Mouse (Mus musculus): ENCODE results near the gene Glrx5. TPM values are rescaled to one million over a fixed set of nuclear protein-coding genes. Genes with fewer than 3 reads are reported as not detected.

Glrx5 gene
- 174 and 186 TPM in 2 replicates for polyA plus RNA-seq (2015; fragmentation: Nextera tagmentation; extraction: Ambion mirVana)

- ATAC-seq (ENCODE audit: low FRiP score), result peak; percentile 98
- Histone ChIP-seq H3K27ac (replicated peaks) (peak within 1 kb of the TSS; percentile 85), H3K9me3 (replicated peaks) (no peaks in the 10 kb centered on the region), H3K4me1 (peaks cover 50% of the 10 kb centered on the region), H3K4me3 (replicated peaks) (peak within 1 kb of the TSS; percentile 92), H3K36me3 (peaks cover 13% of the 10 kb centered on the region), H3K9ac (replicated peaks) (peak within 1 kb of the TSS; percentile 87), H3K27me3 (replicated peaks) (no peaks in the 10 kb centered on the region), H3K4me2 (peak within 1 kb of the TSS; percentile 97)
- WGBS, result under 1% methylated on average over 72 of the region's 72 CpGs
These were observed at the start of gene Glrx5 for GRCm38 (mm10) chr12:105032147-105032831. Glrx5 (plus strand) TSS chr12:105032688.

- no peaks in the 10 kb centered on the region for H3K9me3 ChIP-seq (replicated peaks)
These were observed 49.0 kb upstream of the Glrx5 start for GRCm38 (mm10) chr12:104983476-104983875.

GRCm38 (mm10) chr12:104985088-104985487 lies 47.4 kb upstream of the Glrx5 start:
- no peak overlapping the region for H3K9ac ChIP-seq (replicated peaks)
- H3K27ac ChIP-seq (replicated peaks), result no peak overlapping the region
- no peak overlapping the region for H3K4me2 ChIP-seq
- H3K36me3 ChIP-seq, result no peaks in the 10 kb centered on the region
- H3K9me3 ChIP-seq (replicated peaks), result no peaks in the 10 kb centered on the region
- 81% methylated on average over 5 of the region's 5 CpGs for WGBS
- 0 out of 2 replicates have a peak, but pooled peaks cover 4% of the 10 kb centered on the region for H3K4me1 ChIP-seq
- H3K4me3 ChIP-seq (replicated peaks), result no peak overlapping the region
- no peaks in the 10 kb centered on the region for H3K27me3 ChIP-seq (replicated peaks)
- ATAC-seq (ENCODE audit: low FRiP score), result no peak

More at GRCm38 (mm10) chr12:104983476-104983875, 49.0 kb upstream of the Glrx5 start:
- no peaks in the 10 kb centered on the region for H3K27me3 ChIP-seq (replicated peaks)
- H3K4me1 ChIP-seq, result peaks cover 9% of the 10 kb centered on the region
- H3K4me3 ChIP-seq (replicated peaks), result no peak overlapping the region
- ATAC-seq (ENCODE audit: low FRiP score), result no peak
- H3K4me2 ChIP-seq, result no peak overlapping the region
- no peak overlapping the region for H3K9ac ChIP-seq (replicated peaks)
- 63% methylated on average over 7 of the region's 7 CpGs for WGBS
- no peaks in the 10 kb centered on the region for H3K36me3 ChIP-seq
- no peak overlapping the region for H3K27ac ChIP-seq (replicated peaks)

DNA sequence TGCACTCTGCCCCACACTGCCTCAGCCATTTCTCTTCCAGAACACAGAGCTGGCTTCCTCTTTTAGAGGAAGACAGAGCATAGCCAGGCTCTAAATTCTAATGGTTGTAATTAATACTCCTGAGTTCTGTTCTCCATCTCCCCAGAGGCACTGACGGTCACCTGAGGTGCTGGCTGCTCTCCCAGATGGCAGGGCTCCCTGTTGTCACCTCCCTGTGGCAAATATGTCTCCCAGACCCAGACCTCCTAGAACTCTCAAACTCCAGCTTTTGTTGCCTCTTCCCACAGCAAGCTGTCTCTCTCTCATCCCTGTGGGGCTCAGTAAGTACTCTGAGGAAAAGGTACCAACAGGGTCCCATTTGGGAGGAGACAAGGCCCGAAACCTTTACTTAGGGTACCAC lies 46.5 kb upstream of the Glrx5 start:
- ATAC-seq (ENCODE audit: low FRiP score), result no peak
- 79% methylated on average over 2 of the region's 2 CpGs for WGBS
- H3K36me3 ChIP-seq, result no peaks in the 10 kb centered on the region
- H3K4me2 ChIP-seq, result no peak overlapping the region
- H3K27me3 ChIP-seq (replicated peaks), result no peaks in the 10 kb centered on the region
- no peak overlapping the region for H3K4me3 ChIP-seq (replicated peaks)
- H3K9ac ChIP-seq (replicated peaks), result no peak overlapping the region
- no peak overlapping the region for H3K27ac ChIP-seq (replicated peaks)
- no peaks in the 10 kb centered on the region for H3K9me3 ChIP-seq (replicated peaks)
- 0 out of 2 replicates have a peak, but pooled peaks cover 4% of the 10 kb centered on the region for H3K4me1 ChIP-seq

- Histone ChIP-seq H3K4me3 (replicated peaks) (no peak overlapping the region), H3K4me2 (no peak overlapping the region), H3K27ac (replicated peaks) (no peak overlapping the region), H3K9ac (replicated peaks) (no peak overlapping the region), H3K36me3 (no peaks in the 10 kb centered on the region), H3K27me3 (replicated peaks) (no peaks in the 10 kb centered on the region), H3K9me3 (replicated peaks) (no peaks in the 10 kb centered on the region), H3K4me1 (0 out of 2 replicates have a peak, but pooled peaks cover 4% of the 10 kb centered on the region)
- WGBS, result 95% methylated on average over 9 of the region's 9 CpGs
- no peak for ATAC-seq (ENCODE audit: low FRiP score)
These were observed 45.7 kb upstream of the Glrx5 start for GRCm38 (mm10) chr12:104986781-104987180.

DNA sequence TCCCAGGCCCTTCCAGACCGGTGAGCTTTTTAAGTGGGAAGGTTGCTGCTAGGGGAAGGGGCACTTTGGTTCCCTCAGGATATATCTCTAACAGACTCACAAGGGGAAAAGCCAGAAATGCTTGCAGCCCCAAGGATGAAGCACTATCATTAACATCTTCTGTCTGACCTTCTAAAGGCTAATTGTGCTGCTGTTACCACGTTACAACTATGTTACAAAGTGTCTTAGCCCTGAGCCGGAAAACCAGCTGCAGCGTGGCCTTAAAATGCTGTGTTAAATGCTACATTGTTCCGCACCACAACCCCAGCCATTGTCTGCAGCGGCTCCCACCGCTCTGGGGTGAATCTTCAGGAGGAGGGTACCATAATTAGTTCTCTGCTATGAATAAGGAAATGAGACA lies 44.6 kb upstream of the Glrx5 start:
- ATAC-seq (ENCODE audit: low FRiP score), result no peak
- no peaks in the 10 kb centered on the region; the same call in 1 of the 2 replicates for H3K27me3 ChIP-seq (replicated peaks)
- 0 out of 2 replicates have a peak, but pooled peaks cover 4% of the 10 kb centered on the region for H3K4me1 ChIP-seq
- no peak overlapping the region for H3K9ac ChIP-seq (replicated peaks)
- H3K9me3 ChIP-seq (replicated peaks), result no peaks in the 10 kb centered on the region
- no peaks in the 10 kb centered on the region for H3K36me3 ChIP-seq
- H3K4me3 ChIP-seq (replicated peaks), result no peak overlapping the region
- no peak overlapping the region for H3K4me2 ChIP-seq
- 32% methylated on average over 7 of the region's 7 CpGs for WGBS
- H3K27ac ChIP-seq (replicated peaks), result no peak overlapping the region

GRCm38 (mm10) chr12:104990741-104991454 lies 41.6 kb upstream of the Glrx5 start:
- Histone ChIP-seq H3K4me2 (no peak overlapping the region), H3K36me3 (no peaks in the 10 kb centered on the region), H3K4me1 (no peaks in the 10 kb centered on the region), H3K9ac (replicated peaks) (no peak overlapping the region), H3K9me3 (replicated peaks) (no peaks in the 10 kb centered on the region), H3K4me3 (replicated peaks) (no peak overlapping the region), H3K27ac (replicated peaks) (no peak overlapping the region), H3K27me3 (replicated peaks) (no peaks in the 10 kb centered on the region; the same call in 1 of the 2 replicates)
- ATAC-seq (ENCODE audit: low FRiP score), result no peak
- 89% methylated on average over 13 of the region's 13 CpGs for WGBS

- Histone ChIP-seq H3K27me3 (replicated peaks) (no peaks in the 10 kb centered on the region; the same call in 1 of the 2 replicates), H3K9ac (replicated peaks) (no peak overlapping the region), H3K4me2 (no peak overlapping the region), H3K4me3 (replicated peaks) (no peak overlapping the region), H3K27ac (replicated peaks) (no peak overlapping the region), H3K36me3 (no peaks in the 10 kb centered on the region), H3K9me3 (replicated peaks) (no peaks in the 10 kb centered on the region), H3K4me1 (no peaks in the 10 kb centered on the region)
- WGBS, result 83% methylated on average over 10 of the region's 10 CpGs
- ATAC-seq (ENCODE audit: low FRiP score), result no peak
These were observed 40.3 kb upstream of the Glrx5 start for GRCm38 (mm10) chr12:104992123-104992741.

- no peaks in the 10 kb centered on the region; the same call in 1 of the 2 replicates for H3K27me3 ChIP-seq (replicated peaks)
These were observed 39.6 kb upstream of the Glrx5 start for GRCm38 (mm10) chr12:104992838-104993237.

DNA sequence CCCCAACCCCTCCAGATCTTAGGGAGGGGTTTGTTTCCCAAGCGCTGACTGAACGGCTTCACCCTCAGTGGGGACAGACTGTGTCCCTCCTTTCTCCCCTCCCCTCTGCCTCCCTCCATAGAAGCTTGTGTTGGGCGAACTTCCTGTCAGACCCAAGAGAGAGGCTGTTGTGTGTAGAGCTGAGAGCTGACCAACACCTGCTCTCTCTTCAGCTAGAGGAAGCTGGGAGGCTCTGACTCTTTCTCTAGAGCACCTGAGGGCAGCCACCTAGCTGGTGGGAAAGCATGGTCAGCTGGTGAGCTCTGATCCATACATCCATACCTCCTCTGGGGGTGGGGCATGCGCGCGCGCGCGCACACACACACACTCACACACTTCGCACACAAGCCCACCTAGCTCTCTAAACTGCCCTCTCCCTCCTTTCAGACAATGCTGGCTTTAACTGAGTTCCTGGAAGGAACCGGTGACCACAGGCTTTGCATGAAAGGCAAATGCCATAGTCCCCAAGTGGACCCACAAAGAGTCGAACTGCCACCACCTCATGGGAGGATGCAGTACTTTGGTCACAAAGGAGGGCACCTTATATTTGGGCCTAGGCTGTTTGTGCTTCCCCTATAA lies 37.1 kb upstream of the Glrx5 start:
- H3K4me2 ChIP-seq, result no peak overlapping the region
- WGBS, result 89% methylated on average over 12 of the region's 12 CpGs
- no peaks in the 10 kb centered on the region for H3K4me1 ChIP-seq
- H3K27ac ChIP-seq (replicated peaks), result no peak overlapping the region
- H3K36me3 ChIP-seq, result no peaks in the 10 kb centered on the region
- no peak overlapping the region for H3K4me3 ChIP-seq (replicated peaks)
- H3K9me3 ChIP-seq (replicated peaks), result no peaks in the 10 kb centered on the region
- H3K9ac ChIP-seq (replicated peaks), result no peak overlapping the region
- ATAC-seq (ENCODE audit: low FRiP score), result no peak
- no peaks in the 10 kb centered on the region; the same call in 1 of the 2 replicates for H3K27me3 ChIP-seq (replicated peaks)

More at GRCm38 (mm10) chr12:104992838-104993237, 39.6 kb upstream of the Glrx5 start:
- no peak overlapping the region for H3K27ac ChIP-seq (replicated peaks)
- no peak overlapping the region for H3K4me2 ChIP-seq
- 79% methylated on average over 8 of the region's 8 CpGs for WGBS
- H3K9me3 ChIP-seq (replicated peaks), result no peaks in the 10 kb centered on the region
- H3K36me3 ChIP-seq, result no peaks in the 10 kb centered on the region
- no peak overlapping the region for H3K9ac ChIP-seq (replicated peaks)
- H3K4me3 ChIP-seq (replicated peaks), result no peak overlapping the region
- no peaks in the 10 kb centered on the region for H3K4me1 ChIP-seq
- no peak for ATAC-seq (ENCODE audit: low FRiP score)

DNA sequence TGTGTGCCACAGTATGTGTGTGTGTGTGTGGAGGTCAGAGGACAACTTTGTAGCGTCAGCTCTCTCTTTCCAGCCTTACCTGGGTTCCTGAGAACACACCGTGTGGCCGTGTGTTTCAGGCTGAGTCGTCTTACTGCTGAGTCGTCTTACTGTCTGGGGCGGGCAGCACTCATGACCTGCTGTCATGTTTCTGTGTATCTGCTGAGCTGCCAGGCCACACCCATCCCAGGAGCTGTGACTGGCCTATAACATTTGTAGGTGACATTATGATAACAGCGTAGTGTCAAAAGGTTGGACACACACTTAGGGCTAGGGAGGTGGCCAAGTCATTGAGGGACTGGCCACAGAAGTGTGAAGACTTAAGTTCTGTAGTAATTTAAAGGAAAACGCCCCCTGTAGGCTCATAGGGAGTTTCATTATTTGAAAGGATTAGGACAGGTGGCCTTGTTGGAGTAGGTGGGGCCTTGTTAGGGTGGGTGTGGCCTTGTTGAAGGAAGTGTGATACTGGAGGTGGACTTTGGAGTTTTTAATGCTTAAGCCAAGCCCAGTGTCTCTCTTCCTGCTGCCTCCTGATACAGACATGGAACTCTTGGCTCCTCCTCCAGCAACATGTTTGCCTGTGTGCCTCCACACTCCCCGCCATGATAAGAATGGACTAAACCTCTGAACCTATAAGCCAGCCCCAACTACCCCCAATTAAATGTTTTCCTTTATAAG lies 36.3 kb upstream of the Glrx5 start:
- no peak overlapping the region for H3K27ac ChIP-seq (replicated peaks)
- no peaks in the 10 kb centered on the region for H3K4me1 ChIP-seq
- ATAC-seq (ENCODE audit: low FRiP score), result no peak
- H3K36me3 ChIP-seq, result no peaks in the 10 kb centered on the region
- no peak overlapping the region for H3K4me2 ChIP-seq
- H3K9ac ChIP-seq (replicated peaks), result no peak overlapping the region
- no peak overlapping the region for H3K4me3 ChIP-seq (replicated peaks)
- WGBS, result 93% methylated on average over 9 of the region's 9 CpGs
- H3K9me3 ChIP-seq (replicated peaks), result no peaks in the 10 kb centered on the region
- H3K27me3 ChIP-seq (replicated peaks), result no peaks in the 10 kb centered on the region; the same call in 1 of the 2 replicates

All from neural tube, embryonic 15.5 days (tissue).